Mouse (Mus musculus) kidney, adult 2 months (tissue): Measurements from ENCODE around the gene Olfr609.

ENCODE experiments used
- CTCF ChIP-seq: fragments of 200-500 bp; conservative IDR thresholded peaks from 2 replicates; pipeline ENCODE4 v1.5.1; 2011; ENCODE audit warnings: low read depth, mild to moderate bottlenecking, control low read depth, low read length, moderate library complexity, mixed read lengths; ENCODE audit not compliant: insufficient read depth, insufficient read length
- POLR2A ChIP-seq: fragments of 200-500 bp; IDR thresholded peaks from one replicate; pipeline ENCODE4 v1.6.1; 2011; ENCODE audit warnings: low read depth, low read length, control low read depth

- TF ChIP-seq CTCF = no peak
- no peak for TF ChIP-seq POLR2A
Measured at GRCm38 (mm10) chr7:103469577-103469976, 28.3 kb downstream of the Olfr609 start, which contains the start of gene Olfr608.
